Mouse (Mus musculus): ENCODE measurements around the gene Gpx8.
"Not testable (repeated sequence)": the region's sequence is repeated elsewhere in the genome, so short reads cannot be mapped to it uniquely, and the experiment has no call there.

The Gpx8 gene

DNA sequence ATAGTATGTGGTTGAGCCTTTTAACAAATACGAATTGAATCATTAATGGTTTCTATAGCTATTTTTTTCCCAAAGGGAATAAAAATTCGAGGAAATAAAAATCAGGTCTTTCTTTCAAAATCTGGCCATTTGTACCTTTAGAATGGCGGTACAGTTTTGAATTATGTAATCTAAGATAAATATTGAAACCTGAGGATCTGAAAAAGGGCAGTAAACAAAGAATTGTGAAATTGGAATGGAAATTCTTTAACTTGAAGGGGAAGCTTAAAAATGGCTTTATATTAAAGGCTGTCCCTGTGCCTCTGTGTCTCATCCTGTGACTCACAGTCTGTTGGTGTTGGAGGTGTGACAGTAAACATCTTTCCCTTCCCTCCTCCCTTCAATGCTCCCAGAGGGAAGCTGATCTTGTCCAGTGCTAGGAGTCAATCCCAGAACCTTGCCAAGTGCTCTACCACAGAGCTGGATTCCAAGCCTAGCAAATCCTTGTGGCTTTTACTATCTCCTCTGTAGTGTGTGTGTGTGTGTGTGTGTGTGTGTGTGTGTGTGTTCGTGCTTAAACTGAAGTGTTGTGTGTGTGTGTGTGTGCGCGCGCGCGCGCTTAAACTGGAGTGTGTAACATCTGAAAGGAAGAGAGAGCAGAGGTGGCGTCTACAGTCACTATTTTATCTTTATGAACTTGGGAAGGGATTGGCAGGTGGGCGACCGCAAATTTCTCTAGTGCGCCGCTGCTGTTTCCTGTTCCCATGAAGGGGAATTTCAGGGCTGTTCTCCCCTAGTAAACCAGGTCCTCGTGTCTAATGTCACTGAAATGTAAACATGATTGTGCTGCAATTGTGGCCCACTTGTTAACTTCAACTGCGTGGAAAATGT, 22.7 kb downstream of the Gpx8 start:
- no peak for DNase-seq

- no peak for DNase-seq
These were observed 23.7 kb downstream of the Gpx8 start for GRCm38 (mm10) chr13:113022467-113022866.

- no peak for DNase-seq
These were observed 24.7 kb downstream of the Gpx8 start for GRCm38 (mm10) chr13:113021521-113021920.

DNA sequence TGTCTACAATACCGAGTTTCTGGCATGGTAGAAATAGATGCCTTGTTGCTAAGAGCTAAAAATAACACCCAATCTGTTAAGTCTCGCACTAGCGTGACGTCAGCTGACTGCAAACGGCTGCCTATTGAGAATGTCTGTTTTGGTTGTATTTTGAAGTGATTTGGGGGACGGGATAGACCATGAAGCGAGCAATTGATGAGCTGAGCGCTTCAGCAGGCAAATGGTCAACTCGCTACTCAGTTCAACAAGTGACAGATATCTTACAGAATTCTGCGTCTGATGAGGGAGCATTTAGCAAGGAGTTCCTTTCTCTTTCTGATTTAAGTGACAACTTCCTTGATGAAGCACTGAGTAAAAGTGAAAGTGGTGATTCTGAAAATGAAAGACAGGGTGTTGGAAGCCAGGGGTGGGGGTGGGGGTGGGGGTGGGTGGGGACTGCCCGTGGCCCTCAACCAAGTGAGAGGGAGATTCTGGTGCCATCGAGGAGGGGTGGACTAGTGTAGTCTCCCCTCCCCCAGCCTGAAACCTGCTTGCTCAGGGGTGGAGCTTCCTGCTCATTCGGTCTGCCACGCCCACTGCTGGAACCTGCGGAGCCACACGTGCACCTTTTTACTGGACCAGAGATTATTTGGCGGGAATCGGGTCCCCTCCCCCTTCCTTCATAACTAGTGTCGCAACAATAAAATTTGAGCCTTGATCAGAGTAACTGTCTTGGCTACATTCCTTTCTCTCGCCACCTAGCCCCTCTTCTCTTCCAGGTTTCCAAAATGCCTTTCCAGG, 32.8 kb downstream of the Gpx8 start:
- not testable (repeated sequence) for DNase-seq

DNA sequence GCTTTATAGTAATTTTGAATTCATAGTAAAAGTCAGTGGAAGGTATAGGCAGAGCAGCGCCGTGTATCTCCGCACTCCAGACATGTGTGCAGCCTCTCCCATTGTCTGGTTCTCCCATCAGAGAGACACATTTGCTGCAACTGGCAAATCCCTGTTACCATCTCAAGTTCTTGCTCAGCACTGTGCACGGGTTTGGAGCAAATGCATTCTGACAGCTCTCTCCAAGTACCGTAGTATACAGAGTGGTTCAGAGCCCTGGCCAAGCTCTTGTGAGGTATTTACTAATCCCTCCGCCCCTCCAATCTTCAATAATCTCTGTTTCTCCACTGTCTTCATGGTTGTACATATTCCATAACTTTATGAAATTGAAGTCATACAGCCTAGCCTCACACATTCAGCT, 33.5 kb downstream of the Gpx8 start:
- DNase-seq = no peak

GRCm38 (mm10) chr13:113000576-113001318, 45.5 kb downstream of the Gpx8 start:
- no peak for DNase-seq

GRCm38 (mm10) chr13:113000090-113000489, 46.1 kb downstream of the Gpx8 start:
- DNase-seq = no peak

DNA sequence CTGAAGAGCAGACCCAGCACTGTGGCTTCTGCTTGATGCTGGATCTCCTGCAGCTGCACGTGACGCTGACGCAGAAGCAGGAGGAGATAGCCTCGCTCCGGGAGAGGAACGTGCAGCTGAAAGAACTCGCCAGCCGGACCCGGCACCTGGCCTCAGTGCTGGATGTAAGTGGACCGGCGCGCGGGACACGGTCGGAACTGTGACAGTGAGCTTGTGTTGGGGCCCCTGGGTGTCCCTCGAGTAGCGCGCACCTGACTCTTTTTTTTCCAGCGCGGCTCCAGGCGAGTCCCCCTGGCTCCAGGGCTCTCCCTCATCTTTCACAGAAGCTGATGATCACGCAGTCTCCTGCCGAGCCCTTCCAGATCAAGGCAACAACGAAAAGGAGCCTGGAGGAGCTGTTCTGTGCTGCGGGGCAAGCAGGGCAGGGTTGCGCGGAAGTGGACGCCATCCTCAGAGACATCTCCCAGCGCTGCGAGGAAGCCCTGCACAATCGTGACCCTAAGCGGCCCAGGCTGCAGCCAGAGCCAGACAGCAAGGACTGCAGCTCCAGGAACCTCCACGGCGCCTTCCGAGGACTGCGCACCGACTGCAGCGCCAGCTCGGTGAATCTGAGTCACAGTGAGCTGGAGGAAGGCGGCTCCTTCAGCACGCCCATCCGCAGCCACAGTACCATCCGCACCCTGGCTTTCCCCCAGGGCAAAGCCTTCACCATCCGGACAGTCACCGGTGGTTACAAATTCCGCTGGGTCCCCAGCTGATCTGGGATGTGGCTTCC, 47.6 kb downstream of the Gpx8 start:
- DNase-seq = peak; percentile 65

- DNase-seq = no peak
These were observed 48.8 kb downstream of the Gpx8 start for GRCm38 (mm10) chr13:112997369-112997768.

GRCm38 (mm10) chr13:112996407-112996806, 49.8 kb downstream of the Gpx8 start:
- no peak for DNase-seq

DNA sequence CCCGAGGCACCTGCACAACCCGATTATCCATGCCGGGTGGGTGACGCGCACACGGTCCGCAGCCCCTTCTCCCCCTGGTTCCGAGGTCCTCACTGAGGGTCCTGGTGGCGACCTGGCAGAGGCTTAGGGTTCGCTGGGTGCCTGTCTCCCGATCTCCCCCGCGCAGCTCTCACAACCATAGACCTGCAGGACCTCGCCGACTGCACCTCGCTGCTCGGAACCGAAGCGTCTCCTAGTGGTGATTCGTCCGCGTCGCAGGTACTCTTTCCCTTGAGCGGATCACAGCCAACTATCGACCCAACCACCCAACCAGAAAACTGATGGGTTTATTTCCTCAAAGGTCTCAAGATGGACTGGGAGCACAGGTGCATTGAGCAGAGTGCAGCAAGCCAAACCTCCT, 52.0 kb downstream of the Gpx8 start:
- DNase-seq = peak; percentile 39

GRCm38 (mm10) chr13:112993531-112994152, 52.6 kb downstream of the Gpx8 start, which contains the start of gene Mcidas:
Gene Mcidas, plus strand, starts transcription at chr13:112993845.
- no peak for DNase-seq

Data from right cerebral cortex, postnatal 25 days (tissue).